Mouse (Mus musculus): ENCODE results near the gene 4632433K11Rik.

DNA sequence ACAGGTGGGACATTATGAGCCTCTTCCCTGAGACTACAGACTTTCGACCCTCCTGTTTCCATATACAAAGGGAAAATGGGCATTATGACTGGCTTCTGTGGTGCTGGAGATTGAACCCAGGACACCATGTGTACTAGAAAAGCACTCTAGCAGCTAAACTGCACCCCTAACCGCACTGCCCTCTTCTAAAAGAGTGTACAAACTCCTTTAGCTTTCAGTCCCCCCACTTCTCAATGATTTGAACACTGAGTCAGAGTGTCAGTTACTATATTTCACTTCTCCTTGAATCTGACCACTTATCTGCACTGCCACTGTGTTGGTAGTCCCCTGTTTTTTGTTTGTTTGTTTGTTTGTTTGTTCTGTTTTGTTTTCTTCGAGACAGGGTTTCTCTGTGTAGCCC lies at the start of gene 4632433K11Rik:
- TF ChIP-seq POLR2A (IDR thresholded peaks at IDR 0.05; ENCODE audit: insufficient read length, low read depth) (no peak), E2F4 (IDR thresholded peaks at IDR 0.05; ENCODE audit: insufficient read depth) (no peak), CEBPB (IDR thresholded peaks at IDR 0.05; ENCODE audit: insufficient read depth, poor library complexity, severe bottlenecking) (no peak), POLR2AphosphoS2 (IDR thresholded peaks at IDR 0.05; ENCODE audit: insufficient read length, low read depth) (no peak), MYOG (IDR thresholded peaks at IDR 0.05; ENCODE audit: control insufficient read depth in 1 of 3, insufficient read depth in 1 of 3, insufficient read length in 2 of 3, low read depth in 2 of 3) (no peak), TCF12 (IDR thresholded peaks at IDR 0.05; ENCODE audit: insufficient read depth, poor library complexity, severe bottlenecking) (no peak), SRF (IDR thresholded peaks at IDR 0.05; ENCODE audit: control insufficient read depth, insufficient read length, low read depth) (no peak)
